Mouse (Mus musculus) gastrocnemius, adult 8-10 months (tissue): ENCODE data around the gene Gm26620. TPM values are rescaled to one million over a fixed set of nuclear protein-coding genes. Genes with fewer than 3 reads are reported as not detected.
A peak's percentile ranks its signal among the peaks of the same experiment; 100 is the strongest.

ENCODE experiments used
- DNase-seq, 2 experiments: peaks; one replicate each; pipeline ENCODE4 v3.0.0; 2022; ENCODE audit warnings: low spot score in 2 of 2
- total RNA-seq, 4 experiments: library from RNA; stranded (reverse); gene quantifications; 2 replicates each; pipeline ENCODE4 v1.2.4; 2022

Gm26620 gene
- total RNA-seq, 4 experiments from 2014 or later: 0.41 to 0.61 TPM; not detected in 2

GRCm38 (mm10) chr1:170868905-170869283, 16.0 kb upstream of the Gm26620 start:
- DNase-seq: no peak

GRCm38 (mm10) chr1:170871402-170871801, 13.5 kb upstream of the Gm26620 start:
- DNase-seq: no peak

GRCm38 (mm10) chr1:170871961-170872360, 12.9 kb upstream of the Gm26620 start:
- no peak for DNase-seq

- no peak for DNase-seq
These were observed 9.2 kb upstream of the Gm26620 start for GRCm38 (mm10) chr1:170875676-170876075.

GRCm38 (mm10) chr1:170876906-170877305, 8.0 kb upstream of the Gm26620 start:
- no peak for DNase-seq

GRCm38 (mm10) chr1:170882915-170883485, 1.9 kb upstream of the Gm26620 start:
- no peak for DNase-seq

GRCm38 (mm10) chr1:170884390-170884789, 475 bp upstream of the Gm26620 start:
- DNase-seq: no peak

GRCm38 (mm10) chr1:170886044-170886458, 1.2 kb downstream of the Gm26620 start:
- DNase-seq: no peak

GRCm38 (mm10) chr1:170889310-170889709, 4.4 kb downstream of the Gm26620 start:
- DNase-seq: no peak

GRCm38 (mm10) chr1:170891646-170892045, 6.8 kb downstream of the Gm26620 start:
- no peak for DNase-seq

GRCm38 (mm10) chr1:170892279-170892678, 7.4 kb downstream of the Gm26620 start:
- no peak for DNase-seq

GRCm38 (mm10) chr1:170894603-170895602, 10.0 kb downstream of the Gm26620 start:
- no peak for DNase-seq

- DNase-seq: no peak
These were observed 11.9 kb downstream of the Gm26620 start for GRCm38 (mm10) chr1:170896651-170897281.

GRCm38 (mm10) chr1:170898413-170899075, 13.7 kb downstream of the Gm26620 start:
- no peak for DNase-seq

GRCm38 (mm10) chr1:170900799-170901467, 16.1 kb downstream of the Gm26620 start:
- no peak for DNase-seq

- DNase-seq: peak; percentile 46 to 50
These were observed 16.8 kb downstream of the Gm26620 start for GRCm38 (mm10) chr1:170901536-170902238.

- no peak for DNase-seq
These were observed 18.6 kb downstream of the Gm26620 start for GRCm38 (mm10) chr1:170903485-170903884.

- no peak for DNase-seq
These were observed 22.2 kb downstream of the Gm26620 start for GRCm38 (mm10) chr1:170907111-170907455.

- DNase-seq: no peak
These were observed 22.8 kb downstream of the Gm26620 start for GRCm38 (mm10) chr1:170907456-170908191.

- no peak for DNase-seq
These were observed 23.5 kb downstream of the Gm26620 start for GRCm38 (mm10) chr1:170908341-170908740.
